Mouse (Mus musculus) kidney, adult 18-20 months (tissue): ENCODE results near the gene Ube3b.

ENCODE experiments used
- DNase-seq: peaks from one replicate; pipeline ENCODE4 v3.0.0; 2021

Gene Ube3b

GRCm38 (mm10) chr5:114380209-114381012 lies at the start of gene Ube3b, which contains the start of gene Kctd10:
TSS of gene Ube3b (plus strand) at chr5:114380607.
TSS of gene Kctd10 (minus strand) at chr5:114380508.
- DNase-seq, result peak; percentile 89

GRCm38 (mm10) chr5:114342996-114343395 lies 37.4 kb upstream of the Ube3b start:
- no peak for DNase-seq

GRCm38 (mm10) chr5:114343612-114344011 lies 36.8 kb upstream of the Ube3b start:
- DNase-seq, result no peak

GRCm38 (mm10) chr5:114345538-114345937 lies 34.9 kb upstream of the Ube3b start:
- DNase-seq, result no peak

- DNase-seq, result no peak
Observed at GRCm38 (mm10) chr5:114347005-114347404, 33.4 kb upstream of the Ube3b start.

- DNase-seq, result no peak
Observed at GRCm38 (mm10) chr5:114351490-114351889, 28.9 kb upstream of the Ube3b start.

- DNase-seq, result peak; percentile 77
Observed at GRCm38 (mm10) chr5:114356250-114356935, 24.0 kb upstream of the Ube3b start.

- no peak for DNase-seq
Observed at GRCm38 (mm10) chr5:114356936-114357751, 23.3 kb upstream of the Ube3b start.

GRCm38 (mm10) chr5:114358833-114359232 lies 21.6 kb upstream of the Ube3b start:
- DNase-seq, result no peak

GRCm38 (mm10) chr5:114359586-114359985 lies 20.8 kb upstream of the Ube3b start:
- no peak for DNase-seq

- DNase-seq, result no peak
Observed at GRCm38 (mm10) chr5:114360968-114361367, 19.4 kb upstream of the Ube3b start.

- DNase-seq, result peak; percentile 47
Observed at GRCm38 (mm10) chr5:114365043-114365752, 15.2 kb upstream of the Ube3b start.

- DNase-seq, result no peak
Observed at GRCm38 (mm10) chr5:114368121-114368520, 12.3 kb upstream of the Ube3b start.

- no peak for DNase-seq
Observed at GRCm38 (mm10) chr5:114368803-114369496, 11.5 kb upstream of the Ube3b start.

- DNase-seq, result no peak
Observed at GRCm38 (mm10) chr5:114369921-114370320, 10.5 kb upstream of the Ube3b start.

GRCm38 (mm10) chr5:114370371-114370776 lies 10.0 kb upstream of the Ube3b start:
- DNase-seq, result peak; percentile 70

- DNase-seq, result no peak
Observed at GRCm38 (mm10) chr5:114371331-114371730, 9.1 kb upstream of the Ube3b start.

GRCm38 (mm10) chr5:114371731-114372473 lies 8.5 kb upstream of the Ube3b start:
- no peak for DNase-seq

- DNase-seq, result no peak
Observed at GRCm38 (mm10) chr5:114372565-114372964, 7.8 kb upstream of the Ube3b start.

- DNase-seq, result peak; percentile 59
Observed at GRCm38 (mm10) chr5:114373174-114373573, 7.2 kb upstream of the Ube3b start.

GRCm38 (mm10) chr5:114373581-114373980 lies 6.8 kb upstream of the Ube3b start:
- DNase-seq, result no peak
